Mouse (Mus musculus): ENCODE results near the gene Lrrc4c.

GRCm38 (mm10) chr2:97299704-97300103, 981.7 kb downstream of the Lrrc4c start:
- TF ChIP-seq CTCF (IDR thresholded peaks at IDR 0.05; ENCODE audit: low read depth) (no peak), EP300 (IDR thresholded peaks at IDR 0.05; ENCODE audit: low read depth) (no peak)
